Mouse (Mus musculus): ENCODE measurements around the gene Tspear. TPM values are rescaled to one million over a fixed set of nuclear protein-coding genes. Genes with fewer than 3 reads are reported as not detected.

Tspear gene
- total RNA-seq, 2 experiments from 2014 or later = not detected

- no peak for ATAC-seq (replicated peaks; ENCODE audit: low FRiP score, poor library complexity, severe bottlenecking)
Observed at GRCm38 (mm10) chr10:77912605-77913004, 226.2 kb downstream of the Tspear start.

- no peak for ATAC-seq (replicated peaks; ENCODE audit: low FRiP score, poor library complexity, severe bottlenecking)
Observed at GRCm38 (mm10) chr10:77913292-77913691, 226.9 kb downstream of the Tspear start.

- peak; percentile 47; the same call in 1 of the 2 replicates for ATAC-seq (replicated peaks; ENCODE audit: low FRiP score, poor library complexity, severe bottlenecking)
Observed at GRCm38 (mm10) chr10:77916636-77917335, 230.4 kb downstream of the Tspear start.

- no peak for ATAC-seq (replicated peaks; ENCODE audit: low FRiP score, poor library complexity, severe bottlenecking)
Observed at GRCm38 (mm10) chr10:77921009-77921408, 234.6 kb downstream of the Tspear start.

- no peak for ATAC-seq (replicated peaks; ENCODE audit: low FRiP score, poor library complexity, severe bottlenecking)
Observed at GRCm38 (mm10) chr10:77922681-77923080, 236.3 kb downstream of the Tspear start.

- peak; percentile 55; the same call in 1 of the 2 replicates for ATAC-seq (replicated peaks; ENCODE audit: low FRiP score, poor library complexity, severe bottlenecking)
Observed at GRCm38 (mm10) chr10:77926140-77926539, 239.8 kb downstream of the Tspear start.

GRCm38 (mm10) chr10:77927375-77927774 lies 241.0 kb downstream of the Tspear start:
- ATAC-seq (replicated peaks; ENCODE audit: low FRiP score, poor library complexity, severe bottlenecking) = no peak

Other genes starting within 250 kb of the Tspear start
- gene Fam207a, start 170.8 kb upstream of the Tspear start, total RNA-seq (2015; ENCODE audit: low replicate concordance) = 4.2 and 6.5 TPM in 2 replicates
- 7.1 and 12.4 TPM in 2 replicates for gene Fam207a, start 170.8 kb upstream of the Tspear start, total RNA-seq (2017; ENCODE audit: low replicate concordance)
- gene Itgb2, start 156.3 kb upstream of the Tspear start, total RNA-seq (2015; ENCODE audit: low replicate concordance) = 74.2 and 79.6 TPM in 2 replicates
- 51.4 and 55.8 TPM in 2 replicates for gene Itgb2, start 156.3 kb upstream of the Tspear start, total RNA-seq (2017; ENCODE audit: low replicate concordance)
- gene Pttg1ip, start 104.8 kb upstream of the Tspear start, total RNA-seq (2015; ENCODE audit: low replicate concordance) = 58.8 and 73.6 TPM in 2 replicates
- 72.6 and 78.0 TPM in 2 replicates for gene Pttg1ip, start 104.8 kb upstream of the Tspear start, total RNA-seq (2017; ENCODE audit: low replicate concordance)
- 6.3 and 20.2 TPM in 2 replicates for gene Sumo3, start 80.5 kb upstream of the Tspear start, total RNA-seq (2015; ENCODE audit: low replicate concordance)
- 30.7 and 32.1 TPM in 2 replicates for gene Sumo3, start 80.5 kb upstream of the Tspear start, total RNA-seq (2017; ENCODE audit: low replicate concordance)
- gene Gm49325, start 80.4 kb upstream of the Tspear start, total RNA-seq (2015; ENCODE audit: low replicate concordance) = not detected in 2 replicates
- not detected in 2 replicates for gene Gm49325, start 80.4 kb upstream of the Tspear start, total RNA-seq (2017; ENCODE audit: low replicate concordance)
- gene Ube2g2, start 64.3 kb upstream of the Tspear start, total RNA-seq (2015; ENCODE audit: low replicate concordance) = 6.1 and 7.5 TPM in 2 replicates
- 10.5 and 14.4 TPM in 2 replicates for gene Ube2g2, start 64.3 kb upstream of the Tspear start, total RNA-seq (2017; ENCODE audit: low replicate concordance)
- gene Gm19402, start 4.2 kb downstream of the Tspear start, total RNA-seq (2015; ENCODE audit: low replicate concordance) = not detected in 2 replicates
- gene Gm19402, start 4.2 kb downstream of the Tspear start, total RNA-seq (2017; ENCODE audit: low replicate concordance) = not detected in 2 replicates
- not detected in 2 replicates for gene Gm9508, start 10.7 kb downstream of the Tspear start, total RNA-seq (2015; ENCODE audit: low replicate concordance)
- not detected in 2 replicates for gene Gm9508, start 10.7 kb downstream of the Tspear start, total RNA-seq (2017; ENCODE audit: low replicate concordance)
- gene Gm10272, start 20.1 kb downstream of the Tspear start, total RNA-seq (2015; ENCODE audit: low replicate concordance) = not detected in 2 replicates
- gene Gm10272, start 20.1 kb downstream of the Tspear start, total RNA-seq (2017; ENCODE audit: low replicate concordance) = not detected in 2 replicates
- not detected in 2 replicates for gene Gm10024, start 24.9 kb downstream of the Tspear start, total RNA-seq (2015; ENCODE audit: low replicate concordance)
- gene Gm10024, start 24.9 kb downstream of the Tspear start, total RNA-seq (2017; ENCODE audit: low replicate concordance) = not detected in 2 replicates
- gene Gm10142, start 29.2 kb downstream of the Tspear start, total RNA-seq (2015; ENCODE audit: low replicate concordance) = not detected in 2 replicates
- not detected in 2 replicates for gene Gm10142, start 29.2 kb downstream of the Tspear start, total RNA-seq (2017; ENCODE audit: low replicate concordance)
- gene Krtap12-1, start 34.0 kb downstream of the Tspear start, total RNA-seq (2015; ENCODE audit: low replicate concordance) = not detected in 2 replicates
- gene Krtap12-1, start 34.0 kb downstream of the Tspear start, total RNA-seq (2017; ENCODE audit: low replicate concordance) = not detected in 2 replicates
- gene Gm10100, start 39.9 kb downstream of the Tspear start, total RNA-seq (2015; ENCODE audit: low replicate concordance) = not detected in 2 replicates
- gene Gm10100, start 39.9 kb downstream of the Tspear start, total RNA-seq (2017; ENCODE audit: low replicate concordance) = not detected in 2 replicates
- not detected in 2 replicates for gene Gm18596, start 56.1 kb downstream of the Tspear start, total RNA-seq (2015; ENCODE audit: low replicate concordance)
- not detected in 2 replicates for gene Gm18596, start 56.1 kb downstream of the Tspear start, total RNA-seq (2017; ENCODE audit: low replicate concordance)
- not detected in 2 replicates for gene Gm9736, start 64.8 kb downstream of the Tspear start, total RNA-seq (2015; ENCODE audit: low replicate concordance)
- not detected in 2 replicates for gene Gm9736, start 64.8 kb downstream of the Tspear start, total RNA-seq (2017; ENCODE audit: low replicate concordance)
- gene Gm3233, start 73.1 kb downstream of the Tspear start, total RNA-seq (2015; ENCODE audit: low replicate concordance) = not detected in 2 replicates
- not detected in 2 replicates for gene Gm3233, start 73.1 kb downstream of the Tspear start, total RNA-seq (2017; ENCODE audit: low replicate concordance)
- not detected in 2 replicates for gene Gm3238, start 84.8 kb downstream of the Tspear start, total RNA-seq (2015; ENCODE audit: low replicate concordance)
- gene Gm3238, start 84.8 kb downstream of the Tspear start, total RNA-seq (2017; ENCODE audit: low replicate concordance) = not detected in 2 replicates
- not detected in 2 replicates for gene Gm7138, start 90.4 kb downstream of the Tspear start, total RNA-seq (2015; ENCODE audit: low replicate concordance)
- gene Gm7138, start 90.4 kb downstream of the Tspear start, total RNA-seq (2017; ENCODE audit: low replicate concordance) = not detected in 2 replicates
- not detected in 2 replicates for gene Gm3250, start 96.0 kb downstream of the Tspear start, total RNA-seq (2015; ENCODE audit: low replicate concordance)
- gene Gm3250, start 96.0 kb downstream of the Tspear start, total RNA-seq (2017; ENCODE audit: low replicate concordance) = not detected in 2 replicates
- not detected in 2 replicates for gene Gm7137, start 101.6 kb downstream of the Tspear start, total RNA-seq (2015; ENCODE audit: low replicate concordance)
- gene Gm7137, start 101.6 kb downstream of the Tspear start, total RNA-seq (2017; ENCODE audit: low replicate concordance) = not detected in 2 replicates
- gene Gm9639, start 108.5 kb downstream of the Tspear start, total RNA-seq (2015; ENCODE audit: low replicate concordance) = not detected in 2 replicates
- gene Gm9639, start 108.5 kb downstream of the Tspear start, total RNA-seq (2017; ENCODE audit: low replicate concordance) = not detected in 2 replicates
- gene Gm19668, start 112.6 kb downstream of the Tspear start, total RNA-seq (2015; ENCODE audit: low replicate concordance) = not detected in 2 replicates
- gene Gm19668, start 112.6 kb downstream of the Tspear start, total RNA-seq (2017; ENCODE audit: low replicate concordance) = not detected in 2 replicates
- not detected in 2 replicates for gene Gm9507, start 125.3 kb downstream of the Tspear start, total RNA-seq (2015; ENCODE audit: low replicate concordance)
- not detected in 2 replicates for gene Gm9507, start 125.3 kb downstream of the Tspear start, total RNA-seq (2017; ENCODE audit: low replicate concordance)
- gene Gm2696, start 128.1 kb downstream of the Tspear start, total RNA-seq (2015; ENCODE audit: low replicate concordance) = not detected in 2 replicates
- gene Gm2696, start 128.1 kb downstream of the Tspear start, total RNA-seq (2017; ENCODE audit: low replicate concordance) = not detected in 2 replicates
- gene Krtap10-4, start 140.5 kb downstream of the Tspear start, total RNA-seq (2015; ENCODE audit: low replicate concordance) = not detected in 2 replicates
- not detected in 2 replicates for gene Krtap10-4, start 140.5 kb downstream of the Tspear start, total RNA-seq (2017; ENCODE audit: low replicate concordance)
- gene Krtap10-10, start 149.4 kb downstream of the Tspear start, total RNA-seq (2015; ENCODE audit: low replicate concordance) = not detected in 2 replicates
- not detected in 2 replicates for gene Krtap10-10, start 149.4 kb downstream of the Tspear start, total RNA-seq (2017; ENCODE audit: low replicate concordance)
- not detected in 2 replicates for gene Gm36176, start 160.2 kb downstream of the Tspear start, total RNA-seq (2015; ENCODE audit: low replicate concordance)
- gene Gm36176, start 160.2 kb downstream of the Tspear start, total RNA-seq (2017; ENCODE audit: low replicate concordance) = not detected in 2 replicates
- not detected in 2 replicates for gene Gm10318, start 166.3 kb downstream of the Tspear start, total RNA-seq (2015; ENCODE audit: low replicate concordance)
- not detected in 2 replicates for gene Gm10318, start 166.3 kb downstream of the Tspear start, total RNA-seq (2017; ENCODE audit: low replicate concordance)
- gene Gm3285, start 175.4 kb downstream of the Tspear start, total RNA-seq (2015; ENCODE audit: low replicate concordance) = not detected in 2 replicates
- not detected in 2 replicates for gene Gm3285, start 175.4 kb downstream of the Tspear start, total RNA-seq (2017; ENCODE audit: low replicate concordance)
- gene Lrrc3, start 216.0 kb downstream of the Tspear start, total RNA-seq (2015; ENCODE audit: low replicate concordance) = not detected in 2 replicates
- not detected in 2 replicates for gene Lrrc3, start 216.0 kb downstream of the Tspear start, total RNA-seq (2017; ENCODE audit: low replicate concordance)